Mouse (Mus musculus): Measurements from ENCODE around the gene Ankrd35. TPM values are rescaled to one million over a fixed set of nuclear protein-coding genes. Genes with fewer than 3 reads are reported as not detected.
"Not testable (repeated sequence)": the region's sequence is repeated elsewhere in the genome, so short reads cannot be mapped to it uniquely, and the experiment has no call there.

The Ankrd35 gene
- polyA plus RNA-seq, 1 experiment from 2014 or later, result 0.10 TPM

GRCm38 (mm10) chr3:96680269-96680956, 10.5 kb downstream of the Ankrd35 start:
- Histone ChIP-seq H3K9me3 (ENCODE audit: control insufficient read depth, low read length) (no peaks in the 10 kb centered on the region), H3K27me3 (ENCODE audit: control insufficient read depth, insufficient read depth, low read length) (peaks cover 4% of the 10 kb centered on the region; the same call in 1 of the 2 replicates), H3K4me2 (no peak overlapping the region), H3K36me3 (ENCODE audit: control insufficient read depth, insufficient read depth, low read length) (no peaks in the 10 kb centered on the region), H3K9ac (ENCODE audit: low read length) (no peak overlapping the region), H3K4me3 (ENCODE audit: low read depth, low read length) (no peak overlapping the region), H3K27ac (ENCODE audit: low read depth, low read length) (no peak overlapping the region), H3K4me1 (ENCODE audit: control insufficient read depth, insufficient read depth, low read length) (no peaks in the 10 kb centered on the region)
- WGBS, result 16% methylated on average over 12 of the region's 12 CpGs
- DNase-seq (ENCODE audit: low spot score, missing footprints), result no peak
- ATAC-seq (ENCODE audit: low FRiP score), result no peak

- H3K4me1 ChIP-seq (ENCODE audit: control insufficient read depth, insufficient read depth, low read length), result no peaks in the 10 kb centered on the region
- peaks cover 4% of the 10 kb centered on the region; the same call in 1 of the 2 replicates for H3K27me3 ChIP-seq (ENCODE audit: control insufficient read depth, insufficient read depth, low read length)
- H3K9ac ChIP-seq (ENCODE audit: low read length), result no peak overlapping the region
- no peaks in the 10 kb centered on the region for H3K9me3 ChIP-seq (ENCODE audit: control insufficient read depth, low read length)
- H3K4me3 ChIP-seq (ENCODE audit: low read depth, low read length), result no peak overlapping the region
- 79% methylated on average over 3 of the region's 3 CpGs for WGBS
- ATAC-seq (ENCODE audit: low FRiP score) (no peak), DNase-seq (ENCODE audit: low spot score, missing footprints) (no peak)
- no peak overlapping the region for H3K4me2 ChIP-seq
- no peaks in the 10 kb centered on the region for H3K36me3 ChIP-seq (ENCODE audit: control insufficient read depth, insufficient read depth, low read length)
- H3K27ac ChIP-seq (ENCODE audit: low read depth, low read length), result no peak overlapping the region
Measured at GRCm38 (mm10) chr3:96683496-96683895, 13.6 kb downstream of the Ankrd35 start.

DNA sequence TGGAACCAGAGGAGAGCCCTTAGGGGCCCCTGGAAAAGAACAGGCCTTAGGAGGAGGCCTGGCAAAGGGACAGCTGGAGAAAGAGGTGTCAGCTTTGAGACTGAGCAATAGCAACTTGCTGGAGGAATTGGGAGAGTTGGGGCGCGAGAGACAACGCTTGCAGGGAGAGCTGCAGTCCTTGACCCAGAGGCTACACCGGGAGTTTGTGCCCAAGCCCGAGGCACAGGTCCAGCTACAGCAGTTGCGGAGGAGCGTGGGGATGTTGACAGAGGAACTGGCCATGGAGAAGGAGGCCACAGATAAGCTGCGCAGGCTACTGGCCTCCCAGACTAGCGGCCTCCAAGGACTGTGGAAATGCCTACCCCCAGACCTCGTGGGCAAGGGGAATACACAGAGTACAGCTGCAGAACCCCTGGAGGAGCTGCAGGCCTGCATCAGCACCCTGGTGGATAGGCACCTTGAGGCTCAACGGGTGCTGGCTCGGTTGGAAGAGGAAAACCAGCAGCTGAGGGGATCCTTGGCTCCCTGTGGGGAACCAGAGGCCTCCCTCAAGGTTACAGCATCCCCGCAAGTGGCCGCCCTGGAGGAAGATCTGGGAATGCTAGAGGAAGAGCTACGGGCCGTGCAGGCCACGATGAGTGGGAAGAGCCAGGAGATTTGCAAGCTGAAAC, 14.4 kb downstream of the Ankrd35 start:
- Histone ChIP-seq H3K4me1 (ENCODE audit: control insufficient read depth, insufficient read depth, low read length) (no peaks in the 10 kb centered on the region), H3K9me3 (ENCODE audit: control insufficient read depth, low read length) (no peaks in the 10 kb centered on the region), H3K27me3 (ENCODE audit: control insufficient read depth, insufficient read depth, low read length) (peaks cover 4% of the 10 kb centered on the region; the same call in 1 of the 2 replicates), H3K4me3 (ENCODE audit: low read depth, low read length) (no peak overlapping the region), H3K36me3 (ENCODE audit: control insufficient read depth, insufficient read depth, low read length) (no peaks in the 10 kb centered on the region), H3K4me2 (peak overlapping the region; percentile 22; the same call in 1 of the 2 replicates), H3K27ac (ENCODE audit: low read depth, low read length) (no peak overlapping the region), H3K9ac (ENCODE audit: low read length) (no peak overlapping the region)
- DNase-seq (ENCODE audit: low spot score, missing footprints) (no peak), ATAC-seq (ENCODE audit: low FRiP score) (no peak)
- WGBS, result 62% methylated on average over 17 of the region's 17 CpGs

- Histone ChIP-seq H3K4me1 (ENCODE audit: control insufficient read depth, insufficient read depth, low read length) (peaks cover 3% of the 10 kb centered on the region), H3K36me3 (ENCODE audit: control insufficient read depth, insufficient read depth, low read length) (no peaks in the 10 kb centered on the region), H3K9me3 (ENCODE audit: control insufficient read depth, low read length) (no peaks in the 10 kb centered on the region), H3K9ac (ENCODE audit: low read length) (no peak overlapping the region), H3K27me3 (ENCODE audit: control insufficient read depth, insufficient read depth, low read length) (peaks cover under 1% of the 10 kb centered on the region; the same call in 1 of the 2 replicates), H3K4me3 (ENCODE audit: low read depth, low read length) (no peak overlapping the region; the same call in 1 of the 2 replicates), H3K27ac (ENCODE audit: low read depth, low read length) (no peak overlapping the region), H3K4me2 (peak overlapping the region; percentile 22; the same call in 1 of the 2 replicates)
- 38% methylated on average over 28 of the region's 28 CpGs for WGBS
- DNase-seq (ENCODE audit: low spot score, missing footprints) (no peak), ATAC-seq (ENCODE audit: low FRiP score) (no peak)
Measured at GRCm38 (mm10) chr3:96684822-96685156, 14.9 kb downstream of the Ankrd35 start.

GRCm38 (mm10) chr3:96686057-96686456, 16.1 kb downstream of the Ankrd35 start:
- H3K27ac ChIP-seq (ENCODE audit: low read depth, low read length); H3K4me2 ChIP-seq; H3K9me3 ChIP-seq (ENCODE audit: control insufficient read depth, low read length); H3K36me3 ChIP-seq (ENCODE audit: control insufficient read depth, insufficient read depth, low read length); H3K9ac ChIP-seq (ENCODE audit: low read length); H3K4me3 ChIP-seq (ENCODE audit: low read depth, low read length); ATAC-seq (ENCODE audit: low FRiP score); DNase-seq (ENCODE audit: low spot score, missing footprints); H3K27me3 ChIP-seq (ENCODE audit: control insufficient read depth, insufficient read depth, low read length); H3K4me1 ChIP-seq (ENCODE audit: control insufficient read depth, insufficient read depth, low read length): not testable (repeated sequence)
- 95% methylated on average over 5 of the region's 5 CpGs for WGBS

- no peaks in the 10 kb centered on the region for H3K36me3 ChIP-seq (ENCODE audit: control insufficient read depth, insufficient read depth, low read length)
- H3K4me3 ChIP-seq (ENCODE audit: low read depth, low read length), result no peak overlapping the region
- H3K4me2 ChIP-seq, result no peak overlapping the region
- no peaks in the 10 kb centered on the region for H3K9me3 ChIP-seq (ENCODE audit: control insufficient read depth, low read length)
- H3K27me3 ChIP-seq (ENCODE audit: control insufficient read depth, insufficient read depth, low read length), result no peaks in the 10 kb centered on the region; the same call in 1 of the 2 replicates
- peaks cover 6% of the 10 kb centered on the region for H3K4me1 ChIP-seq (ENCODE audit: control insufficient read depth, insufficient read depth, low read length)
- WGBS, result 85% methylated on average over 11 of the region's 11 CpGs
- no peak for DNase-seq (ENCODE audit: low spot score, missing footprints)
- no peak overlapping the region for H3K9ac ChIP-seq (ENCODE audit: low read length)
- ATAC-seq (ENCODE audit: low FRiP score), result no peak
- H3K27ac ChIP-seq (ENCODE audit: low read depth, low read length), result no peak overlapping the region
Measured at GRCm38 (mm10) chr3:96688854-96689253, 18.9 kb downstream of the Ankrd35 start.

DNA sequence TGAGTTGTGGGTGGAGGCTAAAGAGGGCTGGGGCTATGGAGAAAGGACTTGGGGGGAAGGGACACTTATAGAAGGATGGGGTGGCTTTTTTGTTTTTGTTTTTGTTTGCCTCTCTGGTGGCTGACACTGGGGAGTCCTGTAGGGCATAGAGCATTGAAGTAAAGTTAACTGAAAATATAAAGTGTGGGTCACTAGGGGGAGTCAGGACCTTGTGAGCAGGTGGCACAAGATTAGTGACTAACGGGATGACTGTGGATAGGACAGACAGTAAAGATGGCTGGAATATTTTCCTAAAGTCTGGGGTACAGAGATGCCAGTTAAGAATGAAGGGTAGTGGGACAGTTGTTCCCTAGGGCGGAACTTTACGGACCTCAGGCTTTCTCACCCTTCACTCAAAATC, 20.4 kb downstream of the Ankrd35 start:
- H3K27ac ChIP-seq (ENCODE audit: low read depth, low read length), result no peak overlapping the region
- H3K36me3 ChIP-seq (ENCODE audit: control insufficient read depth, insufficient read depth, low read length), result no peaks in the 10 kb centered on the region
- no peak overlapping the region for H3K4me2 ChIP-seq
- H3K9ac ChIP-seq (ENCODE audit: low read length), result no peak overlapping the region
- no peaks in the 10 kb centered on the region for H3K27me3 ChIP-seq (ENCODE audit: control insufficient read depth, insufficient read depth, low read length)
- ATAC-seq (ENCODE audit: low FRiP score), result no peak
- WGBS, result 52% methylated on average over 3 of the region's 3 CpGs
- H3K4me1 ChIP-seq (ENCODE audit: control insufficient read depth, insufficient read depth, low read length), result peaks cover 6% of the 10 kb centered on the region
- H3K9me3 ChIP-seq (ENCODE audit: control insufficient read depth, low read length), result no peaks in the 10 kb centered on the region
- no peak for DNase-seq (ENCODE audit: low spot score, missing footprints)
- H3K4me3 ChIP-seq (ENCODE audit: low read depth, low read length), result no peak overlapping the region

GRCm38 (mm10) chr3:96692506-96692905, 22.6 kb downstream of the Ankrd35 start:
- H3K27ac ChIP-seq (ENCODE audit: low read depth, low read length), result no peak overlapping the region
- H3K4me1 ChIP-seq (ENCODE audit: control insufficient read depth, insufficient read depth, low read length), result peaks cover 7% of the 10 kb centered on the region

DNA sequence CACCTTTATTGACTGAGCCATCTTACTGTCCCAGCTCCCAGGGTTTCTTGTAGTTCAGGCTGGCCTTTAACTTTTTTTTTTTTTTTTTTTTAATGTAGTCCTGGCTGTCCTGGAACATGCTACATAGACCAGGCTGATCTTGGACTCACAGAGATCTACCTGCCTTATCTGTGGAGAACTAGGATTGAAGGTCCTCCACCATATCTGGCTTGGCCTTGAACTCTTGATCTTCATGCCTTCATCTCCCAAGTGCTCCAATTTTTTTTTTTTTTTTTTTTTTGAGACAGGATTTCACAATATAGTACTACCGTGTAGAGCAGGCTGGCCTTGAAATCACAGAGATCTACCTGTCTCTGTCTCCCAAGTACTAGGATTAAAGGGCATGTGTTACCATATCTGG, 23.6 kb downstream of the Ankrd35 start:
- WGBS, result 91% methylated on average over 1 of the region's 1 CpGs
- DNase-seq (ENCODE audit: low spot score, missing footprints), result no peak
- Histone ChIP-seq H3K27ac (ENCODE audit: low read depth, low read length) (no peak overlapping the region), H3K4me1 (ENCODE audit: control insufficient read depth, insufficient read depth, low read length) (peaks cover 13% of the 10 kb centered on the region), H3K9me3 (ENCODE audit: control insufficient read depth, low read length) (no peaks in the 10 kb centered on the region), H3K4me3 (ENCODE audit: low read depth, low read length) (no peak overlapping the region), H3K27me3 (ENCODE audit: control insufficient read depth, insufficient read depth, low read length) (no peaks in the 10 kb centered on the region), H3K36me3 (ENCODE audit: control insufficient read depth, insufficient read depth, low read length) (no peaks in the 10 kb centered on the region), H3K4me2 (no peak overlapping the region), H3K9ac (ENCODE audit: low read length) (no peak overlapping the region)
- ATAC-seq (ENCODE audit: low FRiP score), result no peak

More at GRCm38 (mm10) chr3:96692506-96692905, 22.6 kb downstream of the Ankrd35 start:
- 9% methylated on average over 3 of the region's 3 CpGs for WGBS
- ATAC-seq (ENCODE audit: low FRiP score), result no peak
- Histone ChIP-seq H3K9ac (ENCODE audit: low read length) (no peak overlapping the region), H3K4me2 (no peak overlapping the region), H3K36me3 (ENCODE audit: control insufficient read depth, insufficient read depth, low read length) (no peaks in the 10 kb centered on the region), H3K4me3 (ENCODE audit: low read depth, low read length) (no peak overlapping the region), H3K9me3 (ENCODE audit: control insufficient read depth, low read length) (no peaks in the 10 kb centered on the region), H3K27me3 (ENCODE audit: control insufficient read depth, insufficient read depth, low read length) (no peaks in the 10 kb centered on the region)
- DNase-seq (ENCODE audit: low spot score, missing footprints), result no peak
